Mouse (Mus musculus) layer of hippocampus, adult 9-11 months (tissue): ENCODE results near the gene Gm42688.

Experiments used
- DNase-seq: peaks from one replicate; pipeline ENCODE4 v3.0.0; 2022

The Gm42688 gene

GRCm38 (mm10) chr6:83101316-83101687, at the start of gene Gm42688, which contains the start of gene Ccdc142:
Gene Gm42688 (plus strand): TSS chr6:83101617.
Gene Ccdc142 (plus strand): TSS chr6:83101601.
- peak; percentile 93 for DNase-seq

- peak; percentile 64 for DNase-seq
Observed at GRCm38 (mm10) chr6:83053136-83053960, 48.1 kb upstream of the Gm42688 start.

GRCm38 (mm10) chr6:83054074-83054851, 47.2 kb upstream of the Gm42688 start, which contains the start of gene Aup1:
Gene Aup1 (plus strand): TSS chr6:83054521.
- peak; percentile 99 for DNase-seq

- DNase-seq: no peak
Observed at GRCm38 (mm10) chr6:83054871-83055431, 46.5 kb upstream of the Gm42688 start, which contains the start of gene Htra2. Gene Htra2 (minus strand): TSS chr6:83055273.

GRCm38 (mm10) chr6:83057790-83058189, 43.6 kb upstream of the Gm42688 start, which contains the start of gene Dqx1:
Gene Dqx1 (plus strand): TSS chr6:83057844.
- DNase-seq: peak; percentile 52

DNA sequence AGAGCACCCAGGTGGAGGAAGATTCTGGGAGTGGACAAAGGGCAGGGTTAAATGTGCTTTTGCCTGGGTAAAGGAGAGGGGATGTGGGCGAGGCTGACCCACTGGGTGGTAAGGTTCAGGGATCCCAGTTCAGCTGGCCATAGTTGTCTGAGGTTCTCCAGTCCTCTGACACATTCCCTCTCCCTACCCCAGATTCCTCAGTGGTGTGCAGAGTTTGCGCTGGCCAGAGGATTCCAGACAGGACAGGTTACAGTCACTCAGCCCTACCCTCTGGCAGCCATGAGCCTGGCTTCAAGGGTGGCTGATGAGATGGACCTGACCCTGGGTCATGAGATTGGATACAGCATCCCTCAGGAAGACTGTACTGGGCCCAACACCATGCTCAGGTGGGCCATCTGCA, 42.7 kb upstream of the Gm42688 start:
- no peak for DNase-seq

DNA sequence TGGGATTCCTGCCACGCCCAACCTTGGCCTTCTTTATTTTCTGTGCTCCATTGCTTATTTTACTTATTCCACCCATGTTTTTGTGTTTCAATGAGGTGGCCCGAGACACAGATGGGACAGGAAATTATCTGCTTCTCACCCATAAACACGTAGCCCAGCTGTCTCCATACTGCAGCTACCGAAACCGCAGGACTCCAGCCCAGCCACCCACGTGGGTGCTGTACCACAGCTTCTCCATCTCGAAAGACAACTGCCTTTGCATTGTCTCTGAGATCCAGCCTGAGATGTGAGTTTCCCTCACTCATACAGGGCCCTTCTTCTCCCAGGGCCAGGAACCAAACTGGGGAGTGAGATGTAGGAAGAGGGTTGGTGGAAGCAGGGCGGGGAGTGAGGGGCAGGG, 35.4 kb upstream of the Gm42688 start:
- no peak for DNase-seq

- DNase-seq: no peak
Observed at GRCm38 (mm10) chr6:83066441-83066840, 35.0 kb upstream of the Gm42688 start.

- DNase-seq: no peak
Observed at GRCm38 (mm10) chr6:83068221-83068620, 33.2 kb upstream of the Gm42688 start.

DNA sequence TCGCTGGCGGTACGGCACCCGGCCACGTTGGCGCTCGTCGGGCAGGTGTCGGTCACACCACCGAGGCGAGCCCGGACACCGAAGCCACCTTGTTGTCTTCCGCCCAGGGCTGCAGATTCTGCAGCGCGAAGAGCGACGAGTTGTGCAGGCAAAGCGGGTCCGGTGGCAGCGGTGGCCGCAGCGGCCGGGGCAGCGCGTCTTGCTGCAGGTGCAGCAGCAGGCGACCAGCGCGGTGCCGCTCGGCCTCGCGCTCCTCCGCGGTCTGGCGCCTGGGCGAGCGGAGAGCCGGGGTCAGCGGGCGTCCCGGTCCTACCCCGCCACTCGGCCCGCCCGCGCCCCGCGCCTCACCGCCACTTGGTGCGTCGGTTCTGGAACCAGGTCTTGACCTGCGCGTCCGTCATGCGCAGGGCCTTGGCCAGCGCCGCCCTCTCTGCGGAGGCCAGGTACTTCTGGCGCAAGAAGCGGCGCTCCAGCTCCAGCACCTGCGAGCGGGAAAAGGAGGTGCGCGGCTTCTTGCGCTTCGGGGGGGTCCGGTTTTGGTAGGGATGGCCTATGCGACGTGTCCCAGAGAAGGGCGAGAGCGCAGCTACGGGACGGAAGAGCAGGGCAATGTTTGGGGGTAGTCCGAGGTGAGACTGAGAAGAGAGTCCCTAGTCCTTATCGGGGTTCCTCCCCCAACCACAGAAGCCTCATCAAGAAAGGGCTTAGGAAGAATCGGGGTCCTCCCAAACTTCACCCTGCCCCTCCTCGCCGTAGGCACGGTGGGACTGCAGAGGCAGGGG, 32.5 kb upstream of the Gm42688 start:
- no peak for DNase-seq

- DNase-seq: no peak
Observed at GRCm38 (mm10) chr6:83069488-83070246, 31.8 kb upstream of the Gm42688 start.

DNA sequence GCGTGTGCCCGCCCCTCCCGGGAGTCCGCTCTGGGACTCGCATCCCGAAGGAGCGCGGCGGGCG, 31.3 kb upstream of the Gm42688 start, which contains the start of gene Tlx2:
Tlx2 (minus strand) TSS at position 47 of the 64 bp plus-strand sequence.
- DNase-seq: no peak

DNA sequence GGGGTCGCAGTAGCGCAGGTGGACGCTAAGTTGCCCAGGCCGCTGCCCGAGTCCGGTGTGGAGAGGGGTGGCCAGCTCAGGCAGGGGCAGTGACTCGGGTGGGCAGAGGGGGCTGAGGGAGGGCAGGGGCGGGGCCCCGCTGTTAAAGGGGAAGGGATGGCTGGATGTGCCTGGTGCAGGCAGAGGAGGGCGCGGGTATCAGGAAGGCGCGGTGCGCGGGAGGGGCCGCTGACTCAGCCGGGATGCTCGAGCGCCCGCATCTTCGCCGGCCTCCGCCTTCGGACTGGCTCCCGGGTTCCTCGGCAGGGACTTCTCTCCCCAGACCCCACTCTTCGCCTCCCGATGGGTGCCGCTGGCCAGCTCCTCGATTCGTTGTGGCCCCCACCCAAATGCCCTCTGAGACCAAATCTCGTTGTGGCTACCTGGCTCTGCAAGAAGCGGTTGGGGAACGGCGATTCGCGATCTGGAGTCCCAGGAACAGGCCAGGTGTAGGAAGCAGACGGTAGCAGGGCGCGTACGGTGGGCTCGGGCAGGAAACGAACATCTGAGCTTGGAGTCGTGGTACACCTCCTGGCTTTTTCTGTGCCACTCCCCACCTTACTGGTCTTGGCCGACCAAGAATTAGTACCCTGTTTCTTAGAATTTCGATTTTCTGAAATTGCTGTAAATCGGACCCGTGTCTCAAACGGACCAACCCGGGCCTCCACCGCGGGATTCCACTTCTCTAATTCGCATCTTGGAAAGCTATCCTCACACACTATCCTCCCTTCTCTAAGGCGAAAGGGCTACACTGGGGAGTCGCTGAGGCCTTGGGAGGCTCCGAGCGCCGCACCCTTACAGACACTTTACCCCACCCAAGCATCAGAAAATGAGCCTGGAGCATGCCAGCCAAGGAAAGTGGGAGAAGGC, 30.9 kb upstream of the Gm42688 start:
- DNase-seq: no peak

DNA sequence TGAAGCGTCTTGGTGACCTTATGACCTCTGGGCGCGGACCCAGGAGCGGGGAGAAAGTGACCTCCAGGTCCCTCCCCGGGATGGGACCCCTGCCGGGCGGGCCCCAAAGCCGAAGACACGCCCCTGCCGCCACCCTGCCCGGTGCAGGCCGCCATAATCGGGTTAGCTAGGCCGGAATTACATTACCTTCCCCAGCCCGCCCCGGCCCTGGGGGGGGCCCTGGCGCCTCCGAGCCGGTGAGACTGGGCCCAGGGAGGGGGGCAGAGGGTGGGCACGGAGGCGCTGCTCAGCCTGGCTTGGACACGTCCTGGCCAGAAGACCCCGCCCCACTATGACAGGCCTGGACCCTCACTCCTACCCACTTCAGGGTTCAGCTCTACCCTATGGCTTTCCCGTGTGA, 30.2 kb upstream of the Gm42688 start:
- no peak for DNase-seq

- DNase-seq: no peak
Observed at GRCm38 (mm10) chr6:83074979-83075378, 26.4 kb upstream of the Gm42688 start.

DNA sequence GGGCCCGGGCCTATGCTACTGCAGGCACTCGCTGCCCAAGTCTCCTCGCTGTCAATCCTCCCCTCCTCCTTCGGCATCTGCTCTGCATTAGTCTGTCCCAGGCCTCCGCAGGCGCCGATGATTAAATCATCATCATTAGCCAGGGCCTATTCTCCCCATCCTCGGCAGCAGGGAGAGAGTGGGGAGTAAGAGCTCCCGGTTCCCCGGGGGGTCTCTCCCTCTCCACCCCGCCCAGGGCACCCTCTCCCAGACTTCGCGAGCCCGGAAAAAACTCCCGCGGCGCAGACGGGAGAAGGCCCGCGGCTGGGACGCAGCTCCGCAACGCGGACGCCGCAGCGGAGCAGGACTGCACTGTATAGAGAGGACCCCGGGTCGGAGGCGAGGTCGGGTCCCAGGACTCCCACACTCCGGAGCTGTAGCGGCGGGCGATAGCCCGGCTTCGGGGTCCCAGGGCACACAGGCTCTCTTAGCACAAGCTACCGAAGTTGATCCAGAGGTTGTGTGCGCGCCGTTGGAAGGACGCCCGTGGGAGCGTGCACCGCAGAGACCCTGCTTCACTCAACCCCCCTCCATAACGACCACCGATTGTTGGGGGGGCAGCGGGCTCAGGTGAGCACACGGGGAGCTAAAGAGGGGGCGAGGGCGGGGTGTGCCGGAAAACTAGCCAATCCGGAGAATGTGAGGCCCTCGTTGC, 23.6 kb upstream of the Gm42688 start, which contains the start of gene Pcgf1:
Pcgf1 (plus strand) TSS at position 240 of the 694 bp plus-strand sequence.
- DNase-seq: peak; percentile 67

DNA sequence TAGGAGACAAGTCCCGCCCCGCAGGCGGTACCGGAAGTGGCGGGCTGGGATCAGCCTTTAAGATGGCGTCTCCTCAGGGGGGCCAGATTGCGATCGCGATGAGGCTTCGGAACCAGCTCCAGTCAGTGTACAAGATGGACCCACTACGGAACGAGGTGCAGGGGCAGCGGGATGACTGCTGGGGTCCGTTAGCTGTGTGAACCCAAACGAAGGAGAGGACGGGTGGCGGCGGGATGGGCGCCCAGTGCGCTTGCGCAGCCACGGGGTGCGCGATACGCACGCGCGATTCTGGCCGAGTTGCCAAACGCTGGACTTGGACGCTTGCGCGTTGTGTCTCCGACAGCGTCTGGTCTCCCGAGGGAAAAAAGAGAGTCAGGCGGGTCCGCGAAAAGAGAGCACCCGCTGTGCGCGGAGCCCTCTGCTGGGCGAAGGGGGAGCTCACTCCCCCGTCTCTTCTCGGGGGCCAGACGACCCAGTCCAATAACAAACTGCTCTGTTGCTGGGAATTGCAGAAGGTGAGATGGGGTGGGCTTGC, 23.0 kb upstream of the Gm42688 start:
- DNase-seq: peak; percentile 98

- no peak for DNase-seq
Observed at GRCm38 (mm10) chr6:83080210-83080609, 21.2 kb upstream of the Gm42688 start.

DNA sequence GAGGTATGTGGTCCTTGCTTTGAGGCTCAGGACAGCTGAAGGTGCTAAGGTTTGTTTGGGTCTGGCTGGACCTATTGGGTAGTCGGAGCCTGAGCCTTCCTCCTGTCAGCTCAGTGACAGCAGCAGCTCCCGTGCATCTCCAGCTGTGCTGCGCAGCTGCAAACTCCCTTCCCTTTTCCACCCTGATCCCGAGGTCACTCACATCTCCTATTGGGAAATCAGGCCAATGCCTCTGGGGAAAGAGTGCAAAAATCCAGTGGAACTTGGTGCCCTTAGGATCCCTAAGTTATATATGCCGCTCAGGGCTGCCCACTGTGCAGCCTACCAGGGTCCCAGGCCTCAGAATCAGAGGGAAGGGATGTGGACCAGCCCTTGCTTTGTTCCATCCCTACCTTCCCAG, 17.9 kb upstream of the Gm42688 start:
- no peak for DNase-seq

DNA sequence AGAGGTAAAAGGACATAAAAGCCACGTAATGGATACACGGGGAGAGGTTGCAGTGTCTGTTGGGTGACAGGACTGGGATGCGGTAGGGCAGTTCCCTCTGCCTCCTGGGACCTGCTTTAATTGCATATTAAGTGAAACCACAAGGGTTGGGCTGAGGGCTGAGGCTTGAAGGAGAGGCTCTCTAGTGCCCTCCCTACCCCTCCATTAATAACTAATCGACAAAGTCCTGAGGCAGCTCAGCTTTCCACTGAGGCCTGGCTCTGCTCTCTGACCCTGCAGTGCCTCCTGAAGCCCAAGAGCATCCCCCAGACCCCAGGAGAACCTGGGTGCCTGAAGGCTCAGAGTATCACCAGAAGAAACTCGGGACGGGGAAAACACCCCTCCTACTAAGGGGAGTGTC, 16.9 kb upstream of the Gm42688 start:
- no peak for DNase-seq
